Mouse (Mus musculus): ENCODE measurements around the gene Cmss1. TPM values are rescaled to one million over a fixed set of nuclear protein-coding genes. Genes with fewer than 3 reads are reported as not detected.

The Cmss1 gene
- polyA plus RNA-seq, 1 experiment from 2014 or later: 35.4 TPM

DNA sequence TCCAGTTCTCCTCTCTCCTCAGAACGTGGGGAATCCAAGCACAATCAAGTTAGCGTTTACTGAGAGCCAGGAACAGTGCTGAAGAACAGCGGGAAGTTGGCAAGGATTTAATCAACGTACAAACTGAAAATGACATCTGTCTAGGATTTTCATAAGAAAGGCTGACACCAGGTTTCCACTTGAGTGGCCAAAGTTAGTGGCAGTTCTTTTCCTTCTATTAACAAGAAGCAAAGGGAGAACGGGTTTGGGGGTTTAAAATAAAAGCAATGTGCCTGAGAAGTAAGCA is 266.1 kb downstream of the Cmss1 start:
- no peaks in the 10 kb centered on the region for H3K27me3 ChIP-seq
- H3K4me2 ChIP-seq: no peak overlapping the region
- H3K4me3 ChIP-seq: no peak overlapping the region
- no peak for ATAC-seq (replicated peaks; ENCODE audit: insufficient number of reproducible peaks, insufficient read depth, low FRiP score, low read depth)
- WGBS: 62% methylated on average over 5 of the region's 5 CpGs
- H3K9me3 ChIP-seq (replicated peaks): no peaks in the 10 kb centered on the region
- H3K27ac ChIP-seq: no peak overlapping the region
- no peak overlapping the region for H3K9ac ChIP-seq
- no peaks in the 10 kb centered on the region for H3K36me3 ChIP-seq
- peaks cover 3% of the 10 kb centered on the region; the same call in 1 of the 2 replicates for H3K4me1 ChIP-seq (replicated peaks)

DNA sequence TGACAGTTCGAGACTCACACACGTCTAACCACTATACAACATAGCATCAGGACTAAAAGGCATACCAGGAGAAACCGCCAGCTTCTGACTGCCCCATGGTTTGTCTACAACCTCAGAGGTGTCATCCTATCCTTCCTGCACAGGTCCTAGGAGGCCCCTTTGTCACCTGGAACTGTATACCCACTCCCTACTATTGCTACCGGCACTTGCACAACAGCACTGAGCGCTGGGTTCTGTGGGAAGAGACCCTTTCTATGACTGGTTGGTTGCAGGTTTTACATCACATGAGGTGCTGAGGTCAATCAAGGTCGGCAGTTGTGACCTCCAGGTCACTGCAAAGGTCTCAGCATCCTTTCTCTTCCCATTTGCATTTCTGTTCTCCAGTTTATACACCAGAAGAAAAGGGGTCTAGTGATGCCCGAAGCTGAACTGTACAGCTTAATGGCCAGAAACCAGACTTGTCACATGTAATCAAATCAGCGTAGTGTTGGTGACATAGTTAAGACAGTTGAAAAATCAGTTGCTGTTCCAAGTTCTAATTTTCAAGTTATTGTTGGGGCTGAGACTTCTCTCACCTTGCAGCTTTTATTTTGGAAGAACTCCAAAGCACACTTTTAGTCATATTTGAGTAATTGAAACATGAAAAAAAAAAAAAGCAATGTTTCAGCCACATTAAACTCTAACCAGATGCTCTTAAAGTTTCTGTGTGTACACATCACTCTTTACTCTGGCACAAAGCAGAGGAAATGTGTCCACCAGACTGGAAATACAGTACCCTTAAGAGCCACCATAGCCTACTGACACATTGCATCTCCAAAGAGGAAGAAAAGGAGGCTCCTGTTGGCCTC is 266.7 kb downstream of the Cmss1 start:
- no peaks in the 10 kb centered on the region for H3K36me3 ChIP-seq
- H3K9me3 ChIP-seq (replicated peaks): no peaks in the 10 kb centered on the region
- H3K9ac ChIP-seq: no peak overlapping the region
- no peaks in the 10 kb centered on the region for H3K27me3 ChIP-seq
- ATAC-seq (replicated peaks; ENCODE audit: insufficient number of reproducible peaks, insufficient read depth, low FRiP score, low read depth): no peak
- no peak overlapping the region for H3K27ac ChIP-seq
- peaks cover 3% of the 10 kb centered on the region; the same call in 1 of the 2 replicates for H3K4me1 ChIP-seq (replicated peaks)
- H3K4me3 ChIP-seq: no peak overlapping the region
- 81% methylated on average over 8 of the region's 8 CpGs for WGBS
- H3K4me2 ChIP-seq: no peak overlapping the region

DNA sequence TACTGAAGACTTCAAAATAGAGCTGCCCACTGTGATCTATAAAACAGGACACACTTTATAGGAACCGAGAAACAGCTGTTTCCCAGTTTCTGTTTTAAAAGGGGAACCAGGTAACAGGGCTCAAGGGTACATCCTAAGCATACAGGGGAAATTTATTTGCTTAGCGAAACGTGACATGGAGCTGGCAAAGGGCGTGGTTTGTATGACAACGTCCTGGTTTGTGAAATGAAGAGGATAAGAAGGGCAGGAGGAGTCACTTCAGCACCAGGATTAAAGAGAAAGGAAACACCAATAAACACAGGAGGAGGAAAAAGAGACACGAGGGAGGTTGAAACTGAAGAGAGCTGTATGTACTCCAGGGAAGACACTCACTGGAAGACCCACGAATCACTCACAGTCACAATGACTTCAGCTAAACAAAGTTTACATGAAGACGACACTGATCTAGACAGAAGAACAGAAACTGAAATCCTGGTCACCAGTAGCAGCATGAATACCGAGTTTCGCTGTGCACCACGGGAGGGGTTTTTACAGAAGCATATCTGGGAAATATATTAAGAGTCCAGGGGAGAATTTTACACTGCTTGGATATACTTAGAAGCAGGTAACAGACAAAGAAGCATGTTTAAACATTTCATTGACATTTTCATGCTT is 269.8 kb downstream of the Cmss1 start:
- peaks cover 3% of the 10 kb centered on the region; the same call in 1 of the 2 replicates for H3K4me1 ChIP-seq (replicated peaks)
- no peaks in the 10 kb centered on the region for H3K9me3 ChIP-seq (replicated peaks)
- no peak overlapping the region for H3K4me2 ChIP-seq
- no peak for ATAC-seq (replicated peaks; ENCODE audit: insufficient number of reproducible peaks, insufficient read depth, low FRiP score, low read depth)
- no peaks in the 10 kb centered on the region for H3K36me3 ChIP-seq
- no peak overlapping the region for H3K4me3 ChIP-seq
- 62% methylated on average over 11 of the region's 11 CpGs for WGBS
- H3K27ac ChIP-seq: no peak overlapping the region
- no peak overlapping the region for H3K9ac ChIP-seq
- no peaks in the 10 kb centered on the region for H3K27me3 ChIP-seq

DNA sequence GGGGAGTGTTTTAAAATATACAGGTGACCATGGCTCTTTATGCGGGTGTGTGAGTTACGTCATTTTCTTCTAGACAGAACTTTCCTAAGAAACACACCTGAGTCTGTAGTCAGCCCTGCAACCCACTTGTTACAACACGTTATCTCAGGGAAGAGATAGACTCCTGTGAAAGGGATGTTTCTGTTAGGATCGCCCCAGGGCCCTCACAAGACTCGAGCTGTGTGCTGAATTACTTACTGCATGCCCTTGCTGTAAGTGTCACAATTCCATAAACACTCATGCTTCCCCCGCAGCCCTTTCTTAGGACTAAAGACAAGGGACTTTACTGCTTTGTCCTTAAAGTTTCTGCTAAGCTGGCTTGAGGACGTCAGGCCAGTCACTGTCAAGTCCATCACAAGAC is 274.4 kb downstream of the Cmss1 start:
- H3K36me3 ChIP-seq: no peaks in the 10 kb centered on the region
- no peak overlapping the region for H3K4me2 ChIP-seq
- H3K4me1 ChIP-seq (replicated peaks): peaks cover 4% of the 10 kb centered on the region; the same call in 1 of the 2 replicates
- no peak for ATAC-seq (replicated peaks; ENCODE audit: insufficient number of reproducible peaks, insufficient read depth, low FRiP score, low read depth)
- no peaks in the 10 kb centered on the region for H3K9me3 ChIP-seq (replicated peaks)
- H3K27ac ChIP-seq: no peak overlapping the region
- no peaks in the 10 kb centered on the region for H3K27me3 ChIP-seq
- WGBS: 62% methylated on average over 7 of the region's 7 CpGs
- H3K9ac ChIP-seq: no peak overlapping the region
- H3K4me3 ChIP-seq: no peak overlapping the region

DNA sequence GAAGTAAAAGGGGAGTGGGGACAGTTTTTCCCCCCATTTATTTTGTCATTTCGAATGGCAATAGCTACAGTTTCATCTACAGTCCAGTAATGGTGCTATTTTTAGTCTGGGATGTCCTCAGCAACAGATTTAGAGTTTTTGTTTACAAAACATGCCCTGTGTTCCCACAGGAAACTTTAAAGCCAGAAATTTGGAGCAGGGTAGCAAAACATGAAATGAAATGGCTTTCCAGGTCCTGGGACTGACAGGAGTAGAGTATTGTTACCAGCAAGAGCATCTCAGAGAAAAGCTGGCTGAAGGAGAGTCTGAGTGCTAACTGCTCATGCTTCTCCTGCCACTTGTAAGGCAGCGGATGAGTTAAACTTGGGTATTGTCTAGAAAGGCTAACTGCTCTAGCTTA is 276.6 kb downstream of the Cmss1 start:
- Histone ChIP-seq H3K9ac (no peak overlapping the region), H3K36me3 (no peaks in the 10 kb centered on the region), H3K4me1 (replicated peaks) (peaks cover 4% of the 10 kb centered on the region; the same call in 1 of the 2 replicates), H3K27me3 (no peaks in the 10 kb centered on the region), H3K4me2 (no peak overlapping the region), H3K4me3 (no peak overlapping the region), H3K9me3 (replicated peaks) (no peaks in the 10 kb centered on the region), H3K27ac (no peak overlapping the region)
- WGBS: 75% methylated on average over 2 of the region's 2 CpGs
- no peak for ATAC-seq (replicated peaks; ENCODE audit: insufficient number of reproducible peaks, insufficient read depth, low FRiP score, low read depth)

DNA sequence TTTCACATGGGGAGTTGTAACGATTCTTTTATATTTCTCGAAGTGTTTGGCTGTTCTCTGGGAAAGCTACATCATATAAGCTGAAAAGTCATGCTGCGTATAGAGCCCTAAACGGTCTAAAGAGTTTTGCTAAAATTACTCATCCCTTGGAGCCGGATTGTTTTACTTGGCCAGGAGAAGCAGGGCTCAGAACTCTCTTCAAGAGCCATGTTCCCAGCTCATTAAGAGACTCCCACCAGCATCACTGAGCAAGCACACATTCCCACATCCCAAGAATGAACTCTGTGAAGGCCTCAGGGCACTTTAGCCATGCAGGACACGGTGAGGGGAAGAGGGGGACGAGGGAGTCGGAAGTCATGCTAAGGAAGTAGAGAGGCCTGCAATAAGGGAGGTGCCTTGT is 277.6 kb downstream of the Cmss1 start:
- no peak for ATAC-seq (replicated peaks; ENCODE audit: insufficient number of reproducible peaks, insufficient read depth, low FRiP score, low read depth)

DNA sequence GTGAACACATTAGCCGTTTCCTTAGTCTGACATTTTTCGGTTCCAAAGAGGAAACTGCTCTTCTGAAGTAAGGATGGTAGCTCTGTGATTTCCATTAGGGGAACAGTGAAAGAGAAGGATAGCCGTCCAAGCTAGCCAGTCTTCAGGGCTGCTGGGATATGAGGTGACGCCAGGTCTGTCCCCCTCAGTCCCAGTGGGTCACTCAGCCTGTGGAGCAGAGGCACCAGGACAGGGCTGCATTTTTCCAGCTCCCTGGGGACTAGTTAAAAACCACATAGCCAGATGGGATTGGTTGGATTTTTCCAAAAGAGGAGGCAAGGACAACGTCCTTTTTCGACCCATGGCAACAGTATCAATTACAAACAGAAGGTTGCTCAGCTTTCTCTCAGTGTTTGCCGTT is 279.7 kb downstream of the Cmss1 start:
- Histone ChIP-seq H3K9me3 (replicated peaks) (no peaks in the 10 kb centered on the region), H3K27ac (no peak overlapping the region), H3K4me1 (replicated peaks) (peaks cover 4% of the 10 kb centered on the region; the same call in 1 of the 2 replicates), H3K4me3 (no peak overlapping the region), H3K9ac (no peak overlapping the region), H3K4me2 (no peak overlapping the region), H3K27me3 (no peaks in the 10 kb centered on the region), H3K36me3 (no peaks in the 10 kb centered on the region)
- no peak; the same call in 1 of the 2 replicates for ATAC-seq (replicated peaks; ENCODE audit: insufficient number of reproducible peaks, insufficient read depth, low FRiP score, low read depth)
- WGBS: 57% methylated on average over 7 of the region's 7 CpGs

More for the DNA sequence above, 277.6 kb downstream of the Cmss1 start:
- Histone ChIP-seq H3K36me3 (no peaks in the 10 kb centered on the region), H3K4me3 (no peak overlapping the region), H3K4me2 (no peak overlapping the region), H3K27me3 (no peaks in the 10 kb centered on the region), H3K27ac (peak overlapping the region; percentile 36), H3K9me3 (replicated peaks) (no peaks in the 10 kb centered on the region), H3K4me1 (replicated peaks) (peaks cover 4% of the 10 kb centered on the region; the same call in 1 of the 2 replicates), H3K9ac (no peak overlapping the region)
- 65% methylated on average over 8 of the region's 8 CpGs for WGBS

DNA sequence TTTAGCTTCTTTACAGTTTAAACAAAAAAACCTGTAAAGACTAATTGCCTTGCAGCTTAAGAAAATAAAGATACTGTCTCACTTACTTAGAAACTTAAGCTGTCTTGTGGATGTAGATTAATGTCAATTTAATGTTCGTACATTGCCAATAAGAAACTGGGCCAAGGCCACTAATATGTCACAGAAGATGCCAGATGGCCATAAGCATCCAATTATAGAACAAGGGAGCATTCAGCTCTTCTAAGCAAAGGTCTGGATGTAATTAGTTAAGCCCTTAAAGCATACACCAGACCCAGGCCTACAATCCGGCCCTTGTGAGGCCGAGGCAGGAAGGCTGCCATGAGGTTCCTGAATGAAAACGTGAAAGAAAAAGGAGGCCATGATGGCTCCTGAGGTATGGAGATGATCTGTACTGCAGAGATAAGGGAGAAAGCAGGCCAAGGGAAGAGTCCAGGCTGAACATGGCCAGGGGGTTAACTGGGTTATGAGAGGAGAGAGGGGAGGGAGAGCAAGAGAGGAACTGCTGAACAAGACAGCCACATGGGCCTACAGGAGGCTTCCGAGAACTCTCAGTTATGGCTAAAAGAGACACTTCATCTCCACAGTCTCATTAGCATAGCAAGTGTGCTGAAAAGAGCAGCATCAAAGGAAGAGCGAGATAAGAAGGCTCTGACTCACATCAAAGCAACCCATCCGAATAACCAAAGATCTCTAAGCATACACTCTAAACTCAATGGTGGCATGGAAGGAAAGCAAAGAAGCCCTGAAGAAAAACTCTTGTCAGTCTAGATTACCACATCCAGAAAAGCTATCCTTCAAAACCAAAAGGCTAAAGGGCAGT is 287.2 kb downstream of the Cmss1 start:
- H3K4me2 ChIP-seq: no peak overlapping the region
- no peaks in the 10 kb centered on the region for H3K27me3 ChIP-seq
- H3K4me3 ChIP-seq: no peak overlapping the region
- H3K4me1 ChIP-seq (replicated peaks): peaks cover 4% of the 10 kb centered on the region; the same call in 1 of the 2 replicates
- 64% methylated on average over 7 of the region's 7 CpGs for WGBS
- H3K9me3 ChIP-seq (replicated peaks): no peaks in the 10 kb centered on the region
- H3K9ac ChIP-seq: no peak overlapping the region
- H3K36me3 ChIP-seq: no peaks in the 10 kb centered on the region
- ATAC-seq (replicated peaks; ENCODE audit: insufficient number of reproducible peaks, insufficient read depth, low FRiP score, low read depth): no peak
- no peak overlapping the region for H3K27ac ChIP-seq

DNA sequence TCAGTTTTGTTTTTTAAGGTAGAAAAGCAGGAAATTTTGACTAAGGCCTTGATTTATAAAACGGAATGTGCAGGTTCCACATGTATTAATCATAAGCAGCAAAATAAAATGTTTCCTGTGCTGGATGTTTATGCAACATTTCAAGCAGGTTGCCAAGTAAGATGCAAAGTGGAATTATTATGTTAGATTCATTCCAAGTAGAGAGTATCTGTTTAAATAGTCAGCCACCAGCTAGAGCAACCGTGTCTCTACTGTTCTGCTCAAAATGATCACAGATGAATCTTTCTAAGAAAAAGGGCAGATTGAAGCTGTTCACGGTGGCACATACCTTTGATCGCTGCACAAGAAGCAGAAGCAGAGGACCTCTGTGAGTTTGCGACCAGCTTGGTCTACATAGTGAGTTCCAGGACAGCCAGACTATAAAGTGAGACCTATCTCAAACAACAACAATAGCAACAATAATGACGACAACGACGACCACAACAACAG is 288.0 kb downstream of the Cmss1 start:
- no peak for ATAC-seq (replicated peaks; ENCODE audit: insufficient number of reproducible peaks, insufficient read depth, low FRiP score, low read depth)
- WGBS: 76% methylated on average over 8 of the region's 8 CpGs
- H3K27me3 ChIP-seq: no peaks in the 10 kb centered on the region
- no peaks in the 10 kb centered on the region for H3K9me3 ChIP-seq (replicated peaks)
- H3K9ac ChIP-seq: no peak overlapping the region
- H3K4me2 ChIP-seq: no peak overlapping the region
- H3K4me1 ChIP-seq (replicated peaks): peaks cover 4% of the 10 kb centered on the region; the same call in 1 of the 2 replicates
- H3K4me3 ChIP-seq: no peak overlapping the region
- no peak overlapping the region for H3K27ac ChIP-seq
- no peaks in the 10 kb centered on the region for H3K36me3 ChIP-seq

DNA sequence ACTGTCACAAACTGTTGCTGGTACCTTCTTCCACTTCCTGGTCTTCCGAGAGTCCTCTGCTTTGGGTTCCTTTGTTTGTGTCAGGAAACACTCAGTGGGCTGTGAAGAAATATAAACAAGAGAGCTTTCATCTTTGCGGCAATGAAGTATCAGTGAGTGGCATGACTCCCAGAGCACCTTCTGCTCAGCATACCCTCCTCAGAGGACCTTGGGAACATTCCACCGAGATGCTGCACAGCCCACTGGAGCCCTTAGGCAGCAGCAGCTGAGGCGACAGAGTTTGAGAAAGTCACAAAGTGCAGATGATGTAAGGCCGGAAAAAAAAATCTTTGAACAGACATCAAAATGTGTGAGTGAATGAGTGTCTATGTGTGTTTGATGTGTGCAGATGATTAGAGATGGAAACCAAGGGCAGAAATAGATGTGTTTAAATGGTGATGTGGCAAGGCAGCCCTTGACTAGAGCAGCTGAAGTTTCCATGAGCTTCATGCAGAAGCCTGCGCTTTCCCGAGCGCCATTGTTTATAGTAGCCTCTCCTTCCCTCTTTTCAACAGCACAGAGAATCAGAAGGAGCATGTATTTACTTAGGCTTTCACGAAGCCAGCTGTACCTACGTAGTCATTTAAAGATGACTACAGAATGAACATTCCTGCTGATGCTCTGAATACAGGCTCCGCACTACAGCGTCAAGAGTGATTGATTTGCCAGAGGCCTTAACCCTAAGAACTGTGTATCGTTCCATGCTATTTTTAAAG is 288.6 kb downstream of the Cmss1 start:
- H3K27me3 ChIP-seq: no peaks in the 10 kb centered on the region
- no peak for ATAC-seq (replicated peaks; ENCODE audit: insufficient number of reproducible peaks, insufficient read depth, low FRiP score, low read depth)
- H3K27ac ChIP-seq: no peak overlapping the region
- peaks cover 4% of the 10 kb centered on the region; the same call in 1 of the 2 replicates for H3K4me1 ChIP-seq (replicated peaks)
- no peak overlapping the region for H3K4me2 ChIP-seq
- WGBS: 57% methylated on average over 13 of the region's 13 CpGs
- H3K4me3 ChIP-seq: no peak overlapping the region
- H3K9me3 ChIP-seq (replicated peaks): no peaks in the 10 kb centered on the region
- H3K9ac ChIP-seq: no peak overlapping the region
- H3K36me3 ChIP-seq: no peaks in the 10 kb centered on the region

All from heart, embryonic 15.5 days (tissue).